Mouse (Mus musculus) forebrain, embryonic 14.5 days (tissue): ENCODE data around the gene Gm49318. TPM values are rescaled to one million over a fixed set of nuclear protein-coding genes. Genes with fewer than 3 reads are reported as not detected.

Experiments
- ATAC-seq: fragments of 200-750 bp; cut with Nextera tagmentation; 2 replicates; pipeline ENCODE4 v1.8.0; 2017; ENCODE audit warnings: mild to moderate bottlenecking, moderate library complexity
- DNase-seq: peaks from one replicate; pipeline ENCODE4 v3.0.0-alpha.2; 2015; ENCODE audit warnings: low spot score
- H3K27ac ChIP-seq: fragments of 300-500 bp; sonication (generic); 2 replicates; pipeline ENCODE4 v1.5.1; 2014; ENCODE audit warnings: low read depth, mild to moderate bottlenecking, control low read depth, low read length, moderate library complexity
- H3K27me3 ChIP-seq: fragments of 300-500 bp; sonication (generic); replicated peaks from 2 replicates; pipeline ENCODE4 v1.6.1; 2014; ENCODE audit warnings: low read length, control low read depth, mixed read lengths; ENCODE audit not compliant: control insufficient read depth, insufficient read depth
- H3K36me3 ChIP-seq: fragments of 300-500 bp; sonication (generic); 2 replicates; pipeline ENCODE4 v1.6.1; 2014; ENCODE audit warnings: low read length, control low read depth; ENCODE audit not compliant: control insufficient read depth, insufficient read depth
- H3K4me1 ChIP-seq: fragments of 300-500 bp; sonication (generic); 2 replicates; pipeline ENCODE4 v1.6.1; 2014; ENCODE audit warnings: antibody characterized with exemption, low read length, control low read depth; ENCODE audit not compliant: control insufficient read depth, insufficient read depth
- H3K4me2 ChIP-seq: fragments of 300-500 bp; sonication (generic); 2 replicates; pipeline ENCODE4 v1.6.1; 2014; ENCODE audit warnings: mild to moderate bottlenecking, control low read depth, low read length
- H3K4me3 ChIP-seq: fragments of 300-500 bp; sonication (generic); 2 replicates; pipeline ENCODE4 v1.5.1; 2014; ENCODE audit warnings: low read depth, low read length, control low read depth
- H3K9ac ChIP-seq: fragments of 300-500 bp; sonication (generic); 2 replicates; pipeline ENCODE4 v1.6.1; 2014; ENCODE audit warnings: mild to moderate bottlenecking, low read length, control low read depth, moderate library complexity
- H3K9me3 ChIP-seq: fragments of 300-500 bp; sonication (generic); replicated peaks from 2 replicates; pipeline ENCODE4 v1.6.1; 2016; ENCODE audit warnings: low read length, control low read depth, mixed read lengths; ENCODE audit not compliant: control insufficient read depth
- WGBS: fragments of 180-500 bp; shearing (Covaris S2); extraction: QIAGEN DNeasy Blood & Tissue Kit; methylation state at CpG from one replicate; pipeline ENCODE4 v1.1.7; 2014; 5-methylcytosine and 5-hydroxymethylcytosine counted together
- polyA plus RNA-seq: library from polyadenylated mRNA; unstranded; fragments of >200 nt; fragmentation: Nextera tagmentation; extraction: Ambion mirVana; gene quantifications from 2 replicates; pipeline ENCODE4 v1.2.1, GENCODE M21; 2014

Gm49318 gene
- polyA plus RNA-seq, 1 experiment from 2014 or later: not detected

DNA sequence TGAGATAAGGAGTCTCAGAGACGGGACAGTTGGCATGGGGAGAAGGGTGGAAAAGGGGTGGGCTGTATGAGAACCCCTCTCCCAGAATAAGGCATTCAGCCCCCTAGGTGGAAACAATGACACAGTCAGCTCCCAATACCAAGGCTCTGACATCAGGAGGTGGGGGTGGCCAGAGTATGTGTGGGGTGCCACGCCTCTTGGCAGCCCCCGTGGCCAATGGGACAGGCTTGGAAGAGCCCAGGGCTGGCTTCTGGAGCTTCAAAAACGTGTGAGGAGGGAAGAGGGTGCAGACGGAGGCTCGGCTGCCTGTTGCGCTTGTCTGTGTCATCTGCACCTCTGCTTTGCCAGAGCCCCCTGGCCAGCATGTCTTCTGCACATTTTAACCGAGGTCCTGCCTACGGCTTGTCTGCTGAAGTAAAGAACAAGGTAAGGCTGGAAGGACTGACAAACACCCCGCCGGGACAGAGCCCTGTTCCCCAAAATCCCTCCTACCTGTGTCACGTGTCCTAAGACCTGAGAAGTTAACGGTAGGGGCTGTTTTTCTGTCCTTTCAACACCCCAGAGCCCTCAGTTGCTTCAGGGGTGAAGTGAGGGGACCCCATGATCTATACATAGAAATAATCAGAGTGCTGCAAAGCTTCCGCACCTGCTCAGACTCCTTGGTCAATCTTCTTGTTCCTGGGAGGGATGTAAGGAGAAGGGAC is 28.1 kb upstream of the Gm49318 start, which contains the start of gene Cnn1:
Gene Cnn1 (plus strand): TSS at position 224 of the 704 bp plus-strand sequence.
- Histone ChIP-seq H3K4me2 (no peak within 1 kb of the TSS), H3K9ac (no peak within 1 kb of the TSS), H3K27me3 (peaks cover 16% of the 10 kb centered on the region), H3K27ac (no peak within 1 kb of the TSS), H3K9me3 (no peaks in the 10 kb centered on the region), H3K36me3 (no peaks in the 10 kb centered on the region), H3K4me3 (no peak within 1 kb of the TSS), H3K4me1 (peaks cover 5% of the 10 kb centered on the region; the same call in 1 of the 2 replicates)
- peak; percentile 16 for DNase-seq
- WGBS: 11% methylated on average over 14 of the region's 14 CpGs
- no peak for ATAC-seq

DNA sequence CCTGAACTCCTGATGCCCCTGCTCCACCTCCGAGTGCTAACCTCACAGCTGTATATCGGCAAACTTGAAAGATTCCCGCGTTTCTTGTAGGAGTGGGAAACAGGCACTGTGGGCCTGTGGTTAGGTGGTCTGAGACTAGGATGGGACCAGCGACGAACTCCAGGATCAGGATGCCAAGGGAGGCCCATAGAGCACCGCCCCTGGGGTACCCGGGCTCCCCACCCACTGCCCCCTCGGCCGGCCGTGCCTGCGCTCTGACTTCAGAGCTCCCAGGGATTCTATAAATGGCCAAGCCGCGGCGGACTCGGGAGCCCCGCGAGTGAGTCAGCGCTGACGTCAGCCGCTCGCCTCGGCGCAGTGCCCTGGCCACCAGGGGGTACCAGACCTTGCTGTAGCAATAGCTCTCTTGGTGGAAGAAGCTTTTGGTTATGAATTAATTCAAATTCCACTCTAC is 24.8 kb upstream of the Gm49318 start:
- Histone ChIP-seq H3K36me3 (no peaks in the 10 kb centered on the region), H3K27ac (no peak overlapping the region), H3K9me3 (no peaks in the 10 kb centered on the region), H3K4me3 (peak overlapping the region; percentile 28), H3K27me3 (peaks cover 15% of the 10 kb centered on the region), H3K9ac (peak overlapping the region; percentile 61), H3K4me1 (peaks cover 5% of the 10 kb centered on the region; the same call in 1 of the 2 replicates), H3K4me2 (peak overlapping the region; percentile 60)
- peak; percentile 68 for ATAC-seq
- peak; percentile 72 for DNase-seq
- 2% methylated on average over 24 of the region's 24 CpGs for WGBS

DNA sequence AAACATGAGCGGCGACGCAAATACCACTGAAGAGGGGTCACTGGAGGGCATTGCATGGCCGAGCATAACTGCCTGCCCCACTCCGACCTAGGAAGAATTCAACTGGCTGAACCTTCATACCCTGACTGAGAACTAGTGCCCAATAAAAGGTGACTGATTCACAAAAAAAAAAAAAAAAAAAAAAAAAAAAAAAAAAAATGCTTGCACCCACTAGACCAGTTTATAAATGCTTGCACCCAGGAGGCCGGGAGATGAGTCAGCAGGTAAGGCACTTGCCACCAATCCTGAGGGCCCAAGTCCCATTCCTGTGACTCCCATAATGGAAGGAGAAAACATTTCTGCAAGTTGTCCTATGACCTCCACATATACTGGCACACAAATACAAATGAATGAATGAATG is 21.7 kb upstream of the Gm49318 start:
- no peak overlapping the region for H3K4me3 ChIP-seq
- 89% methylated on average over 6 of the region's 6 CpGs for WGBS
- no peaks in the 10 kb centered on the region for H3K27me3 ChIP-seq
- ATAC-seq: no peak
- H3K9ac ChIP-seq: no peak overlapping the region
- no peak overlapping the region for H3K27ac ChIP-seq
- no peak overlapping the region for H3K4me2 ChIP-seq
- DNase-seq: no peak
- H3K4me1 ChIP-seq: peaks cover 5% of the 10 kb centered on the region; the same call in 1 of the 2 replicates
- no peaks in the 10 kb centered on the region for H3K9me3 ChIP-seq
- no peaks in the 10 kb centered on the region for H3K36me3 ChIP-seq

DNA sequence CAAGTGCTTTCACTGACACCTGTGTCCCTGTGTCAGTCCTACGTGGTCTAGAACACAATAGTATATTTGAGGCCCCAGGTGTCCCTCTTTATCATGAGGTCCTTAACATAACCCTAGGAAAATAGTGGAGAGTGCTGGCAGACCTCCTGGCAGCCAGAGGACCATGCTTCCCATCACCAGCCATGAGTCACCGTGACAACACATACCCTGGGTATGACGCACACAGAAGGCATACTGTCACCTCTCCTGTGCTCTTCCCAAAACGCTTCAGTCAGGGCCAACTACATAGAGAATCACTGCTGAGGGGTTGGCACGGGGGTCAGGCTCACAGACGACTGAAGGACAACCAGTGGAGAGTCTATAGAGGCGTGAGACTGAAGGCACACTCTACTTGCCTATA is 18.9 kb upstream of the Gm49318 start:
- no peaks in the 10 kb centered on the region for H3K36me3 ChIP-seq
- H3K9me3 ChIP-seq: no peaks in the 10 kb centered on the region
- no peak overlapping the region for H3K9ac ChIP-seq
- no peak overlapping the region for H3K4me2 ChIP-seq
- no peak overlapping the region for H3K4me3 ChIP-seq
- no peaks in the 10 kb centered on the region for H3K27me3 ChIP-seq
- ATAC-seq (no peak), DNase-seq (no peak)
- no peaks in the 10 kb centered on the region; the same call in 1 of the 2 replicates for H3K4me1 ChIP-seq
- no peak overlapping the region for H3K27ac ChIP-seq
- 88% methylated on average over 7 of the region's 7 CpGs for WGBS

DNA sequence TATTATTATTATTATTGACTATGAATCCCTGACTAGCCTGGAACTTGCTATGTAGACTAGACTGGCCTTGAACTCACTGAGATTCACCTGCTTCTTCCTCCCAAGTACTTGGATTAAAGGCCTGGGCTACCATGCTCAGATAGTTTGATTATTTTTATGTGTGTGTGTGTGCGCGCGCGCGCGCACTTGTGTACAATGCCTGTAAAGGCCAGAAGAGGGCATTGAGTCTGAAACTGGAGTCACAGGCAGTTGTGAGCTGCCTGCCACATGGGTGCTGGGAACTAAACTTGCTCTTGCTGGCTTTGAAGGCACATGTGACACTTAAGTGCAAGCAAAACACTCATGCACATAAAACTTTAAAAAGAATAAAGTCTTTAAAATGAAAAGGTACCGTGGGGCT is 18.2 kb upstream of the Gm49318 start:
- Histone ChIP-seq H3K4me2 (no peak overlapping the region), H3K4me3 (no peak overlapping the region), H3K27ac (no peak overlapping the region), H3K36me3 (no peaks in the 10 kb centered on the region), H3K9me3 (no peaks in the 10 kb centered on the region), H3K9ac (no peak overlapping the region), H3K27me3 (no peaks in the 10 kb centered on the region), H3K4me1 (no peaks in the 10 kb centered on the region; the same call in 1 of the 2 replicates)
- no peak for DNase-seq
- ATAC-seq: no peak
- WGBS: 98% methylated on average over 7 of the region's 7 CpGs

DNA sequence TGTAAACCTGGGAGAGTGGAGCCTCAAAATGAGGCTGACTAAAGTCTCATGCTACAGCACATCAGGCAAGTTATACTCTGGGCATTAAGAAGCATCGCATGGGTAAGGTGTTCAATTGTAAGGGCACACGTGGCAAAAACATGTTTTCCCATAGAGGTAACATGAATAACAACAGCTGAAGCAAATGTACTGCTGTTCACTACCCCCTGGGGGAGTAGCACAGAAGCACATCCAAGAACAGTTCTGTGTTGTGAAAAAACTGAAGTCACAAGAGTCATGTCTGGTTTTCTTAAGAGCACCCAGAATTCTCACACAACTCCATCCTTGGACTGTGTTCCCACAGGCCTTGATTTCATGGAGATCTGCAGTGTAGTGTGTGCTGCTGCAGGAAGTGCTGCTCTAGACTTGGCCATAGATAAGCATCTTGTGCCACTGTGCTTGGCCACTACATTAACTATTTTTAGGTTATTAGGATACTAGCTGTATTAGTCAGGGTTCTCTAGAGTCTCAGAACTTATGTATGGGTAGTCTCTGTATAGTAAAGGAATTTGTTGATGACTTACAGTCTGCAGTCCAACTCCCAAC is 16.1 kb upstream of the Gm49318 start:
- Histone ChIP-seq H3K9me3 (no peaks in the 10 kb centered on the region), H3K27me3 (no peaks in the 10 kb centered on the region), H3K36me3 (no peaks in the 10 kb centered on the region), H3K9ac (no peak overlapping the region), H3K27ac (no peak overlapping the region), H3K4me3 (no peak overlapping the region), H3K4me1 (no peaks in the 10 kb centered on the region; the same call in 1 of the 2 replicates), H3K4me2 (no peak overlapping the region)
- DNase-seq (no peak), ATAC-seq (no peak)
- 75% methylated on average over 2 of the region's 2 CpGs for WGBS

DNA sequence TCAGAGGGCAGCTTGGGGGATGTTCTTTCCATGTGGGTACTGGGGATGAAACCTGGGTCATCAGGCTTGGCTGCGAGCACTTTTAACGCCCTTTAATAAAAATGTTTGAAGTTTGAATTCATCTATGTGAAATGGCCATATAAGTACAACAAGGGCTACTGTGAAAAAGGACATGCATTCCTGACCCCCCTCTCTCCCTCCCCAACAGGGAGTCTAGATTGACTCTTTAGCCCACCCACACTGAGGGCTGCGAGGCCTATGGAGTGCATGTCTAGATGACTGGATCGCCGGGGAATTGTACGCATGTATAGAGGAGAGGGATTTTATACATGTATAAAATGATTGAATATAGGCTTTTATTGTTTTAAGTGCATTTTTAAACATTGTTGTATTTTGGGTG is 15.0 kb upstream of the Gm49318 start:
- no peak for DNase-seq
- Histone ChIP-seq H3K4me2 (peak overlapping the region; percentile 67), H3K9ac (peak overlapping the region; percentile 79), H3K27me3 (no peaks in the 10 kb centered on the region), H3K4me1 (no peaks in the 10 kb centered on the region; the same call in 1 of the 2 replicates), H3K9me3 (no peaks in the 10 kb centered on the region), H3K36me3 (0 out of 2 replicates have a peak, but pooled peaks cover 2% of the 10 kb centered on the region), H3K27ac (no peak overlapping the region; the same call in 1 of the 2 replicates), H3K4me3 (peak overlapping the region; percentile 78)
- 82% methylated on average over 6 of the region's 6 CpGs for WGBS
- no peak for ATAC-seq

DNA sequence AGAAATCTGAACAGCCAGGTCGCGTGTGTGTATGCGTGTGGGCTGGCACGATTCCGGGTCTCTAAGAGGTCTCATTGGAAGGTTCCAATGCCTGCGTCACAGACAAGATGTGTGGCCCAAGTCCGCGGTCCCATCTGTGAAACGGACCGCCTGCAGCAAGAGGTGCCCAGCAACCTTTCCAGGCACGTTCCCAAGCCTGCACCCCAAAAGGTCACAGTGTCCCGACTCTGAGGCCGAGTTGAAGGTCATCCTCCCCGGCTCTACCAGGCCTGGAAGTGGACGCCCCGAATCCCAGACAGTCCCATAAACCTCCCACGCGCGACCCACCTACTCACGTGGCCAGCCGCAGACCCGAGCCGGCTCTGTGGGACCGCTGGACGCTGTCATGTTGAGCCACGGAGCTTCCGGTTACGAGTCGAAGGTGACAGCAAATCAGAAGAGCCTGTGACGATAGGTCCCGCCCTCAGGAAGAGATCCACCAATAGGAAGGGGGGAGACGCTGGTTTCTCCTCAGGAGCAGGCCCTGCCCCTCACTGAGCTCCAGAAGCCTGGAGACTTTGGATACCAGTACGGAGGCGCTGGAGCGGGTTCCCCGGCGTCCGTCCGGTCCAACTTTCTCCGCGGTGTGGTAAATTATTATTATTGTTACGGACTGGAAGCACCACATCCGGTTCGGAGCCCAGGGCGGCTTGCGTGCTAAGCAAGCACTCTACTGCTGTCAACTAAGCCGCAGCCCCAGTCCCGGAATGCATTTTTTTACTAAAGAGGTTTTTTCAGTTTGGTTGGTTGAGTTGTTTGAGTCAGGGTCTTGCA is 14.2 kb upstream of the Gm49318 start, which contains the start of gene Ecsit:
Gene Ecsit (minus strand): TSS at position 417 of the 813 bp plus-strand sequence.
- DNase-seq: peak; percentile 98
- no peaks in the 10 kb centered on the region for H3K27me3 ChIP-seq
- peak within 1 kb of the TSS; percentile 78 for H3K4me3 ChIP-seq
- H3K36me3 ChIP-seq: 0 out of 2 replicates have a peak, but pooled peaks cover 6% of the 10 kb centered on the region
- peak; percentile 100 for ATAC-seq
- H3K4me1 ChIP-seq: no peaks in the 10 kb centered on the region; the same call in 1 of the 2 replicates
- H3K9ac ChIP-seq: peak within 1 kb of the TSS; percentile 79
- no peaks in the 10 kb centered on the region for H3K9me3 ChIP-seq
- H3K27ac ChIP-seq: peak within 1 kb of the TSS; percentile 21; the same call in 1 of the 2 replicates
- under 1% methylated on average over 48 of the region's 48 CpGs for WGBS
- H3K4me2 ChIP-seq: peak within 1 kb of the TSS; percentile 67
